Comparison of ENCODE assay signal across 21 mouse cellular contexts in genomic region chr9:60410872-60411635, GRCm38 (mm10).
DNase-seq lines count a peak whose midpoint lies in the region; ATAC-seq lines count a peak whose summit lies in the region.
"Had no signal": no experiment of that assay in that cellular context is flagged by ENCODE, and none has a peak within 500 bp of the region (broad histone marks: within the 10 kb centered on the region; RNA-seq: fewer than 3 reads in every experiment).

No protein-coding gene starts in this region.

- peaks cover 2% of the 10 kb centered on the region; the same call in 1 of the 2 replicates for H3K4me1 ChIP-seq in lung, embryonic 16.5 days (replicated peaks; ENCODE audit: control insufficient read depth, insufficient read depth, low read length)
- H3K4me1 ChIP-seq in embryonic facial prominence, embryonic 13.5 days = peaks cover 52% of the 10 kb centered on the region

- ATAC-seq in cerebellum, adult (ENCODE audit: insufficient number of reproducible peaks, low FRiP score, low TSS enrichment) = peak; percentile 75; the same call in 1 of the 2 replicates
- peak; percentile 26; the same call in 1 of the 2 replicates for ATAC-seq in lung, embryonic 16.5 days (ENCODE audit: low read depth)
- no peak for ATAC-seq in embryonic facial prominence, embryonic 13.5 days (ENCODE audit: insufficient number of reproducible peaks, insufficient read depth, low FRiP score, low TSS enrichment, low read depth)
- ATAC-seq: intestine, postnatal 0 days; midbrain, embryonic 13.5 days had no signal

- no peaks in the 10 kb centered on the region for H3K36me3 ChIP-seq in lung, embryonic 16.5 days (ENCODE audit: control insufficient read depth, insufficient read depth, low read length)
- H3K36me3 ChIP-seq in embryonic facial prominence, embryonic 13.5 days = no peaks in the 10 kb centered on the region
- H3K36me3 ChIP-seq: embryonic facial prominence, embryonic 12.5 days; heart, embryonic 13.5 days; hindbrain, embryonic 15.5 days; liver, embryonic 13.5 days; lung, embryonic 15.5 days; midbrain, embryonic 13.5 days; neural tube, embryonic 15.5 days; stomach, embryonic 15.5 days had no signal

- no peak overlapping the region for H3K9ac ChIP-seq in lung, embryonic 16.5 days (ENCODE audit: low read length)
- H3K9ac ChIP-seq in embryonic facial prominence, embryonic 13.5 days = no peak overlapping the region
- H3K9ac ChIP-seq: embryonic facial prominence, embryonic 12.5 days; heart, embryonic 13.5 days; hindbrain, embryonic 15.5 days; liver, embryonic 13.5 days; lung, embryonic 15.5 days; midbrain, embryonic 13.5 days; neural tube, embryonic 15.5 days; stomach, embryonic 15.5 days had no signal

- no peaks in the 10 kb centered on the region for H3K27me3 ChIP-seq in lung, embryonic 16.5 days (ENCODE audit: control insufficient read depth, insufficient read depth, low read depth, low read length)
- H3K27me3 ChIP-seq in embryonic facial prominence, embryonic 13.5 days = no peaks in the 10 kb centered on the region
- H3K27me3 ChIP-seq: embryonic facial prominence, embryonic 12.5 days; heart, embryonic 13.5 days; hindbrain, embryonic 15.5 days; liver, embryonic 13.5 days; lung, embryonic 15.5 days; midbrain, embryonic 13.5 days; neural tube, embryonic 15.5 days; stomach, embryonic 15.5 days had no signal

- H3K4me3 ChIP-seq in lung, embryonic 16.5 days (ENCODE audit: low read length) = no peak overlapping the region
- no peak overlapping the region for H3K4me3 ChIP-seq in embryonic facial prominence, embryonic 13.5 days
- H3K4me3 ChIP-seq: embryonic facial prominence, embryonic 12.5 days; heart, embryonic 13.5 days; hindbrain, embryonic 15.5 days; liver, embryonic 13.5 days; lung, embryonic 15.5 days; midbrain, embryonic 13.5 days; neural tube, embryonic 15.5 days; stomach, embryonic 15.5 days had no signal

- H3K4me2 ChIP-seq in lung, embryonic 16.5 days (ENCODE audit: low read depth, low read length) = no peak overlapping the region
- peak overlapping the region; percentile 14 for H3K4me2 ChIP-seq in embryonic facial prominence, embryonic 13.5 days
- H3K4me2 ChIP-seq: embryonic facial prominence, embryonic 12.5 days; heart, embryonic 13.5 days; hindbrain, embryonic 15.5 days; liver, embryonic 13.5 days; lung, embryonic 15.5 days; midbrain, embryonic 13.5 days; neural tube, embryonic 15.5 days; stomach, embryonic 15.5 days had no signal

- WGBS in lung, embryonic 16.5 days = 48% methylated on average over 17 of the region's 17 CpGs
- 25% methylated on average over 17 of the region's 17 CpGs for WGBS in embryonic facial prominence, embryonic 13.5 days

- no peak for DNase-seq in cerebellum, postnatal 4 days (ENCODE audit: low spot score in 2 of 2)
- DNase-seq in lung, postnatal 14 days = no peak
- DNase-seq in cerebellum, adult 9-11 months = peak; percentile 24
- no peak for DNase-seq in thymus, postnatal 36 days
- DNase-seq in thymus, postnatal 25 days = no peak
- DNase-seq: adrenal gland, adult 2 months; kidney, postnatal 14 days; liver, embryonic 13.5 days; right cerebral cortex, postnatal 25 days; thymus, adult 18-20 months had no signal

- no peaks in the 10 kb centered on the region for H3K9me3 ChIP-seq in lung, embryonic 16.5 days (ENCODE audit: control insufficient read depth, low read length)
- no peaks in the 10 kb centered on the region for H3K9me3 ChIP-seq in embryonic facial prominence, embryonic 13.5 days
- H3K9me3 ChIP-seq: embryonic facial prominence, embryonic 12.5 days; heart, embryonic 13.5 days; hindbrain, embryonic 15.5 days; liver, embryonic 13.5 days; lung, embryonic 15.5 days; midbrain, embryonic 13.5 days; neural tube, embryonic 15.5 days; stomach, embryonic 15.5 days had no signal

- no peak overlapping the region for H3K27ac ChIP-seq in lung, embryonic 16.5 days (ENCODE audit: low read length)
- no peak overlapping the region for H3K27ac ChIP-seq in embryonic facial prominence, embryonic 13.5 days
- H3K27ac ChIP-seq: embryonic facial prominence, embryonic 12.5 days; heart, embryonic 13.5 days; hindbrain, embryonic 15.5 days; liver, embryonic 13.5 days; lung, embryonic 15.5 days; midbrain, embryonic 13.5 days; neural tube, embryonic 15.5 days; stomach, embryonic 15.5 days had no signal
